Mouse (Mus musculus) B cell, adult 2 months (primary cell): ENCODE results near the gene Actl7a.

Experiments used
- DNase-seq, 2 experiments: peaks; one replicate each; pipeline ENCODE4 v3.0.0; 2022

Actl7a gene

DNA sequence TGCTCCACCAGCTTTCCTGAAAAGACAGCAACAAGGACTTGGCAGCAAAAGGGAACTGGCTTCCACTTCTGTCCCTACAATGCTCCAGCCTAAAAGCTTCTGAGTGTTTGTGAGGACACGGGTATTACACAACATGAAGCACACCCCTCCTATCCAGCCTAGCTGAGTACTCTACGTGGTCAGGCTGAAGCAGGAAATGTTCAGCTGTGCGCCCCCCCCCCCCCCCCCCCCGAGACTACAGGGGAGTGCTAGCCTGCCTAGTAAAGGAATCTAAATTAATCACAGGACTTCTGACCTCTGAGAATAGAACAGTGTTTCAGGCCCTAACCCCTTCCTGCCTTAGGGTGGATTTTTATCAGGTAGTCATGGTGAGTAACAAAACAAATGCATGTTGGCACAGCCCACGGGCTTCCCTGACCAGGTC, 24.7 kb downstream of the Actl7a start:
- DNase-seq, result no peak

DNA sequence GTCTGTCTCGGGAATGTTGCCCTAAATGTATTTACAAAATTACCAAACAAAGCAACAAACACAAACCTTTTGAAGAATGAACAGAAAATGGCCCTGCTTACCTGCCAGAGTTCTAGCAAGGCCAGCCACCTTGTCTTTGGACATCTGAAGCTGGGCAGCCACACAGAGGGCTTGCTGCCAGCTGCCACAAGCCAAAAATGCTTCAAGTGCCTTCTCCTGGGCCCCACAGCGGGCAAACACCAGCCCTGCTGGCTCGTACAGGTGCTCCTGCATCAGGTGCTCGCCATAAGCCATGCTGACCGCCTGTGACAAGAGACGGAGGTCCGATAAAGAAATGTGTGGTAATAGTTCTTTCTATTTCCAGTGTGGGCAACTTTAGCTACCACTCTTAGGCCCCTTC, 25.7 kb downstream of the Actl7a start:
- DNase-seq, result no peak

DNA sequence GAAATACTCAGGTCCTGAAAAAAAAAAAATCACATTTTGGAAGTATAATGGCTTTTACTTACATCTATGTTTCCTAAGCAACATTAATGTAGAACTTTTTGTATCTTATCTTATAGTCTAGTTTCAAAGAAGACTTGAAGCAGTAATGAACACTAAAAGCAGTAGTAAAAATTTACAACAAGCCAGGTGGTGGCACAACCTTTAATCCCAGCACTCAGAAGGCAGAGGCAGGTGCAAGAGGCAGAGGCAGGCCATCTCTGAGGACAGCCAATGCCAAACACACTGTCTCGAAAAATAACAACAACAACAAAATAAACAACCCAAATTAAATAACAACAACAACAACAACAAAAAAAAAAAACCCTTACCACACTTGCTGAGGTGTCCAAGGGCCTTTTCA, 27.9 kb downstream of the Actl7a start:
- DNase-seq, result no peak

DNA sequence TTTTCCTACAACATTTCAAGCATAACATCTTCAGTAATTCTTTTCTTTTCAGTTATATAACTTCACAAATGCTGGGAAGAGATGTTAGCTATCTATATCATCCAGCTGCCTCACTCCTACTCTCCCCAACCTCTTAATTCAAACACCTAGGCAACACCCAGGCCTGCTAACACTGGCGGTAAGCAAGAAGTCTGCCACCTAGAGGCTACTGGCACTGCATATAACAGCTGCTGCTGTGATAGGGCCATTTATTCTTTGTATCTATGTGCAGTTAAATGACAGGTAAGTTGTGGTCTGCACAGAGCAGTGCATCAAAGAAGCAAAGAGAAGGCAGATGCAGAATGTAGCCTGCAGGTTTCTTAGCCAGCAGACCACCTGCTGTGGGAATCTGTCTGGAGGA, 48.2 kb downstream of the Actl7a start:
- DNase-seq, result peak; percentile 2 to 7
